Mouse (Mus musculus) bone marrow, adult 2 months (tissue): ENCODE measurements around the gene Wdfy4.

Experiments used
- CTCF ChIP-seq: fragments of 200-500 bp; IDR thresholded peaks from 2 replicates; pipeline ENCODE4 v1.5.1; 2011; ENCODE audit warnings: low read length, control low read depth; ENCODE audit not compliant: control insufficient read depth, insufficient read depth
- POLR2A ChIP-seq: fragments of 200-500 bp; IDR thresholded peaks from 2 replicates; pipeline ENCODE4 v1.6.1; 2011; ENCODE audit warnings: low read depth, mild to moderate bottlenecking, control low read depth, low read length, borderline replicate concordance; ENCODE audit not compliant: control insufficient read depth

DNA sequence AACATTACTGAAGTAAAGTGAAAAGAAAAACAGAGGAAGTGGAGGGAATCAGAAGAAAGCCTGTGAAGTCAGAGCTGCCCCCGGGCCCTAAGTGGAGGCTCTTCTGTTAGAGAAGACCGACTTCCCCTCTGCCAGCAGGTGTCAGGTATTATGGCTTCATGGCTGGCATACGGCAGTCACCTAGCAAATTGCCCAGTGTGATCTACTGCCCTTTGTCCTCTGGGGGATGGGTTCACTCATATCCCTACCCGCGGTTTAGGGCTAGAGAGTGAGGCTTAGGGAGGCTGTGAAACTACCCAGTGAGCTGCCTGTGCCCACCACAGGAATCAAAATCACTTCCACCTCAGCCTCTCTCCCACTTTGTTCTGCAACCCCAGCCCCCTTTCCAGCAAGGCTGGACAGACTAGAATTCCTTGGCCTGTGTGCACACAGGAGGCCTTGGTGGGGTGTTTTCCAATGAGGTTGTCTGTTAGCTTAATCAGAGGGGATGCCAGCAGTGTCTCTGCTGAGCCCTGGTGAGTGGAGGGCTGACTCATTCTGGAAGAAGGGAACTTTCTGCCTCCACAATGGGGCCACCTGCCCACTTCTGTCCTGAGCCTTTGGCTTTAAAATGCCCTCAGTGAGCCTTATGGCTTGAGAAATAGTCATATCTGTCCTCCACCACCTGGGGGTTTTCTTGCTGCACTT, 27.1 kb upstream of the Wdfy4 start:
- no peak for TF ChIP-seq CTCF
- TF ChIP-seq POLR2A = no peak
